Mouse (Mus musculus): ENCODE measurements at regions not wholly inside any gene's neighbourhood (a gene's known extent, or its start where the extent isn't known, plus 50 kb on each side); places are given as distances from the start of the nearest gene placed in this dataset.

DNA sequence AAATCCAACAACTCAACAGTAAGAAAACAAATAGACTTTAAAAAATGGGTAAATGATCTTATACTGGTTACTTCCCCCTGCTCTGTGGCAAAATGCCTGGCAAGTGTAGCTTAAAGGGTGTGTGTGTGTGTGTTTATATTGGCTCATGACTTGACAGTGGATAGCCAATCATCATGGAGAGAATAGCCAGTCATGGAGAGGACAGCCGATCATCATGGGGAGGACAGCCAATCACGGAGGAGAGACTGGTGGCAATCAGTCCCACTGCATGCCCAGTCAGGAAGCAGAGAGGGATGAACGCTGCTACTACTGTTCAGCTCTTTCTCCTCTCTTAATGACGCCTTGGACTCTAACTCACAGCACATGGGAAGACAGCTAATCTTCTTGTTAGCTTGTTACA lies 96.3 kb upstream of the Zfp366 start:
- Histone ChIP-seq H3K9ac (replicated peaks) (no peak overlapping the region), H3K27ac (no peak overlapping the region), H3K4me1 (replicated peaks; ENCODE audit: control insufficient read depth in 2 of 2, insufficient read depth in 2 of 2, low read length in 1 of 2) (peaks cover 2 to 4% of the 10 kb centered on the region in 2 experiments; a peak in 2 of 4 replicates), H3K27me3 (ENCODE audit: control insufficient read depth, insufficient read depth, low read length) (no peaks in the 10 kb centered on the region), H3K36me3 (replicated peaks; ENCODE audit: control insufficient read depth, insufficient read depth, low read depth) (no peaks in the 10 kb centered on the region), H3K9me3 (ENCODE audit: control insufficient read depth, low read length) (no peaks in the 10 kb centered on the region), H3K4me2 (ENCODE audit: low read depth) (no peak overlapping the region), H3K4me3 (ENCODE audit: insufficient read depth in 1 of 2, low read depth in 2 of 2, low read length in 2 of 2) (no peak overlapping the region)
- 56% methylated on average over 4 of the region's 4 CpGs for WGBS (ENCODE audit: insufficient replicate concordance)
- ATAC-seq (ENCODE audit: insufficient read depth) = peak; percentile 41; the same call in 1 of the 2 replicates
- no peak for DNase-seq (ENCODE audit: low read depth in 3 of 3, low spot score in 3 of 3)
- no peak for TF ChIP-seq EP300 (IDR thresholded peaks at IDR 0.05; ENCODE audit: low read depth)
- TF ChIP-seq CTCF (IDR thresholded peaks at IDR 0.05; ENCODE audit: low read depth) = no peak

DNA sequence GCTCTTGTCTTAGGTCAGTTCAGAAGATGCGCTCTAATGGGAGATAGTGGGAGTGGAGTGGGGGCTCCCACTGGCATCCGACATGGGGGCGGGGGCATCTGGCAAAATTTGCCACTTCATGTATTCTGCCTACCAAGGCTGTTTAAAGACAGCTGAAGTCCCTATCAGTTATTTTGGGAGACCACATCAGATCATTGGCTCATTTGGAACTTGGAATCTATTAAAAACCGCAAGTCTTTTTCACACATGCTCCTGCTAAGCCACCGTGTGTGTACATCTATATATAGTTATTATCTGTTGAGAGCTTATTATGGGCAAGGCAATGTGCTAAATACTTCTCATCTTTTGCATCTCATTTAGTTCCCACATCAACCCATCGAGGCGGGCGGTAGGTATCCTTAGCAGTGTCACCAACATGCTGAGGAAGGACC lies 95.0 kb upstream of the 1700024P04Rik start:
- no peak overlapping the region for H3K4me3 ChIP-seq (ENCODE audit: insufficient read depth in 1 of 2, low read depth in 2 of 2, low read length in 2 of 2)
- H3K36me3 ChIP-seq (replicated peaks; ENCODE audit: control insufficient read depth, insufficient read depth, low read depth) = no peaks in the 10 kb centered on the region
- H3K9ac ChIP-seq (replicated peaks) = no peak overlapping the region
- no peaks in the 10 kb centered on the region for H3K27me3 ChIP-seq (ENCODE audit: control insufficient read depth, insufficient read depth, low read length)
- H3K4me2 ChIP-seq (ENCODE audit: low read depth) = no peak overlapping the region
- no peak for TF ChIP-seq EP300 (IDR thresholded peaks at IDR 0.05; ENCODE audit: low read depth)
- no peak for TF ChIP-seq CTCF (IDR thresholded peaks at IDR 0.05; ENCODE audit: low read depth)
- no peaks in the 10 kb centered on the region for H3K9me3 ChIP-seq (ENCODE audit: control insufficient read depth, low read length)
- no peak overlapping the region for H3K27ac ChIP-seq
- WGBS (ENCODE audit: insufficient replicate concordance) = 80% methylated on average over 8 of the region's 8 CpGs
- H3K4me1 ChIP-seq (replicated peaks; ENCODE audit: control insufficient read depth in 2 of 2, insufficient read depth in 2 of 2, low read length in 1 of 2) = no peaks in the 10 kb centered on the region
- DNase-seq (ENCODE audit: low read depth in 3 of 3, low spot score in 3 of 3) = no peak
- ATAC-seq (ENCODE audit: insufficient read depth) = no peak

DNA sequence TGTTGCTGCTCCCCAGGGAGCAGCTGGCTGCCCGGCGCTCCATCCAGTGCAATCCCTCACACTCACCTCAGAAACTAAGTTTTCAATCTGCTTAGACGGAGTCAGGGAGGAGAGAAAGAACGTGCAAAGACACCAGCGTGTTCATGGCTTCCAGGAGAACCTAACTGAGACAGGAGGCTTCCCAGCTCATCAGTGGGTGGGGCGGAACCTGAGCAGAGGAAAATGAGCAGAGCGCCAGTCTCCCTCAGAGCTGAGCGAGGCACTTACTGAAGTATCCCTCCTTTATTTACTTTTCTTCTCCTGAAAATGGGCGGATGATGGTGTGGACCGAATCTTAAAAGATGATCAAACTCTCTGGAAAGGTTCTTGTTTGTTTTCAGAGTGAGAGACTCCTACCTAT lies 94.3 kb upstream of the 1700024P04Rik start:
- Histone ChIP-seq H3K4me1 (replicated peaks; ENCODE audit: control insufficient read depth in 2 of 2, insufficient read depth in 2 of 2, low read length in 1 of 2) (no peaks in the 10 kb centered on the region), H3K27me3 (ENCODE audit: control insufficient read depth, insufficient read depth, low read length) (no peaks in the 10 kb centered on the region), H3K4me2 (ENCODE audit: low read depth) (no peak overlapping the region), H3K9me3 (ENCODE audit: control insufficient read depth, low read length) (no peaks in the 10 kb centered on the region), H3K36me3 (replicated peaks; ENCODE audit: control insufficient read depth, insufficient read depth, low read depth) (no peaks in the 10 kb centered on the region), H3K4me3 (ENCODE audit: insufficient read depth in 1 of 2, low read depth in 2 of 2, low read length in 2 of 2) (no peak overlapping the region), H3K27ac (no peak overlapping the region), H3K9ac (replicated peaks) (no peak overlapping the region)
- TF ChIP-seq EP300 (IDR thresholded peaks at IDR 0.05; ENCODE audit: low read depth) = no peak
- no peak for DNase-seq (ENCODE audit: low read depth in 3 of 3, low spot score in 3 of 3)
- ATAC-seq (ENCODE audit: insufficient read depth) = no peak
- WGBS (ENCODE audit: insufficient replicate concordance) = 65% methylated on average over 10 of the region's 10 CpGs

DNA sequence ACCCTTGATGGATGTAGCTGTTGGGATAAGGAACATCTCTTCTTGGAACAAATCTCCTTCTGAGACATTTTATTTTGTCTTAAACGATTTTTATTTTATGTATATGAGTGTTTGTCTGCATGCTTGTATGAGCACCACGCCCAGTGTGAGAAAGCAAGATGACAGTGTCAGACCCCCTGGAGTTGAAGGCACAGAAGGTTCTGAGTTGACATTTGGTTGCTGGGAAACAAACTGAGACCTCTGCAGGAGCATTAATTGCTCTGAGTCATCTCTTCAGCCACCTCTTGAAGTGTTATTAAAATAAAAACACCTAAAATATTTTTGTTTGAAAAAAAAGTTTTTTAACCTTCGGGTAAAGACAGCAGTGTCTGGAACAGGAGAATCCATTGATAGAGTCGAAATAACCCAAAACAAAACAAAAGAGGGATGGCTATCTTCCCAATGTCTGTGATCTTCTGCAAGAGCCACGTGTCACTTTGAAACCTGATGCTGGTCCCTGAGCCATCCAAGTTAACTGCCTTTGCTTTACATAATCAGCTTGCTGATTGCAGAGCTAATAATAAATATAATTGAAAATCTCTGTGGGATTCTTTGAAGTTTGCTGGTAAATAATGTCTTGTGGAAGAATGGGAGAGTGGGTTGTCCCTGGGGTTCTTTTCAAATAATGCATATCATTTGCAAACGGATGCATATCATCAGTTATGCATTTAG lies 92.8 kb upstream of the 1700024P04Rik start:
- H3K9ac ChIP-seq (replicated peaks) = no peak overlapping the region
- H3K27ac ChIP-seq = no peak overlapping the region
- 33% methylated on average over 6 of the region's 6 CpGs for WGBS (ENCODE audit: insufficient replicate concordance)
- DNase-seq (ENCODE audit: low read depth in 3 of 3, low spot score in 3 of 3) (no peak), ATAC-seq (ENCODE audit: insufficient read depth) (no peak)
- no peak overlapping the region for H3K4me3 ChIP-seq (ENCODE audit: insufficient read depth in 1 of 2, low read depth in 2 of 2, low read length in 2 of 2)
- TF ChIP-seq CTCF (IDR thresholded peaks at IDR 0.05; ENCODE audit: low read depth) = no peak
- TF ChIP-seq EP300 (IDR thresholded peaks at IDR 0.05; ENCODE audit: low read depth) = no peak
- no peaks in the 10 kb centered on the region for H3K4me1 ChIP-seq (replicated peaks; ENCODE audit: control insufficient read depth in 2 of 2, insufficient read depth in 2 of 2, low read length in 1 of 2)
- no peaks in the 10 kb centered on the region for H3K9me3 ChIP-seq (ENCODE audit: control insufficient read depth, low read length)
- H3K4me2 ChIP-seq (ENCODE audit: low read depth) = no peak overlapping the region
- no peaks in the 10 kb centered on the region for H3K36me3 ChIP-seq (replicated peaks; ENCODE audit: control insufficient read depth, insufficient read depth, low read depth)
- H3K27me3 ChIP-seq (ENCODE audit: control insufficient read depth, insufficient read depth, low read length) = no peaks in the 10 kb centered on the region

DNA sequence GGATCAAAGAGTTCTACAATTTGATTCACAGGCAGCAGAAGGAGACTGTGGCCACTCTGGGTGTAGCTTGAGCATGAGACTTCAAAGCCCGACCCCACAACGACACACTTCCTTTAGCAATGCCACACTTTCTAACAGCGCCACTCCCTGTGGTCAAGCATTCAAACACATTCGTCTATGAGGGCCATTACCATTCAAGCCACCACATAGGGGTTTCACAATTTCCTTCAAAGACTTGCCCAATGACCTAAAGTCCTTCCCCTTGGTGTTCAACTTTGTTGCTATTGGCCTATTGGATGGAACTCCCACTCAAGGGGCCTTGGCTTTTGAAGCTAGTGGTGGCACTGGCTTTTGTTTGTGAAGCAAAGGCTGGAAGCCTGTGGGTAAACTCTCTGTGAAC lies 91.1 kb upstream of the 1700024P04Rik start:
- H3K27me3 ChIP-seq (ENCODE audit: control insufficient read depth, insufficient read depth, low read length) = no peaks in the 10 kb centered on the region
- H3K4me2 ChIP-seq (ENCODE audit: low read depth) = no peak overlapping the region
- no peak overlapping the region for H3K27ac ChIP-seq
- no peaks in the 10 kb centered on the region for H3K4me1 ChIP-seq (replicated peaks; ENCODE audit: control insufficient read depth in 2 of 2, insufficient read depth in 2 of 2, low read length in 1 of 2)
- DNase-seq (ENCODE audit: low read depth in 3 of 3, low spot score in 3 of 3) (no peak), ATAC-seq (ENCODE audit: insufficient read depth) (no peak)
- H3K4me3 ChIP-seq (ENCODE audit: insufficient read depth in 1 of 2, low read depth in 2 of 2, low read length in 2 of 2) = no peak overlapping the region
- H3K36me3 ChIP-seq (replicated peaks; ENCODE audit: control insufficient read depth, insufficient read depth, low read depth) = no peaks in the 10 kb centered on the region
- TF ChIP-seq EP300 (IDR thresholded peaks at IDR 0.05; ENCODE audit: low read depth) (no peak), CTCF (IDR thresholded peaks at IDR 0.05; ENCODE audit: low read depth) (no peak)
- H3K9me3 ChIP-seq (ENCODE audit: control insufficient read depth, low read length) = no peaks in the 10 kb centered on the region
- WGBS (ENCODE audit: insufficient replicate concordance) = 33% methylated on average over 4 of the region's 4 CpGs
- H3K9ac ChIP-seq (replicated peaks) = no peak overlapping the region
